In the genomic region with DNA sequence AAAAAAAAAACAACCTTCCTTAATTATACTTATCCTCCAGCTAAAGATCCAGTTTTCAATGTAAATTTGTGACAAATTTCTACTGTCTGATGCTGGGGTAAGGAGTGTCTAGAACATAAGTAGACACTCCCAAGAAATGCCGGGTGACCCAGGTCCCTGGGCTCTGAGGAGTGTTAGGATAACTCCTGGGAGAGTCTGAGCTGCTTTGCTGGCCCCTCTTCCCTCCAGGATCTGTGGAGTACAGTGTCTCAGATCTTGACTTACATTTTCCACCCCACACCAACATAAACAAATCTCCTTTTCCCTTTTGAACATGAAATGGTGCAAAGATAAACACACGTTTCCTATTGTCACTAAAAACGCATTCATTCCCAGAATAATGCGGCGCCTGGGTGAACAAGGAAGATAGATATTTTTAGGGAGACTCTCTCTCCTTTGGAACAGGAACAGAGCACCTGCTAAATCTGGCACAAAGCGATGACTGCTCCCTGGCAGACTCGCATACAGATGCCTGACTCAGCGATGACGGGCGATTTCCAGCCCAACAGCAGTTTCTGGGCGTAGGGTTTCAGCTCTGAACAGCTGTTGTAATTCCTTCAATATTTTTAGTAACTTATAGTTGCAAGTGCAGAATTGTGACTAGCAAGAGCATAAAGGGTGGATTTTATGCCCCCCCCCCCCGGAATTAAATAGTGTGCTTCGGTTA, we compare ENCODE assay signal across 9 mouse cellular contexts.
DNase-seq lines count a peak whose midpoint lies in the region; ATAC-seq lines count a peak whose summit lies in the region.
"Had no signal": no experiment of that assay in that cellular context is flagged by ENCODE, and none has a peak within 500 bp of the region (broad histone marks: within the 10 kb centered on the region; RNA-seq: fewer than 3 reads in every experiment).

No protein-coding gene starts in this region.

- 87% methylated on average over 13 of the region's 13 CpGs for WGBS in neural tube, embryonic 11.5 days
- WGBS in heart, embryonic 13.5 days: 15% methylated on average over 13 of the region's 13 CpGs

- no peaks in the 10 kb centered on the region for H3K9me3 ChIP-seq in neural tube, embryonic 11.5 days (ENCODE audit: control insufficient read depth, low read length)
- H3K9me3 ChIP-seq in heart, embryonic 13.5 days: no peaks in the 10 kb centered on the region
- H3K9me3 ChIP-seq: megakaryocyte, embryonic 14.5 days had no signal

- H3K9ac ChIP-seq in neural tube, embryonic 11.5 days (ENCODE audit: low read length): no peak overlapping the region
- H3K9ac ChIP-seq in heart, embryonic 13.5 days: 0 out of 2 replicates have a peak overlapping the region, but pooled peaks have one; percentile 40

- intact Hi-C loops in left cerebral cortex, postnatal 10 days (cut with DNase I): no loop called here

- H3K4me2 ChIP-seq in neural tube, embryonic 11.5 days (ENCODE audit: low read depth): no peak overlapping the region
- peak overlapping the region; percentile 56 for H3K4me2 ChIP-seq in heart, embryonic 13.5 days

- H3K27me3 ChIP-seq in neural tube, embryonic 11.5 days (ENCODE audit: control insufficient read depth, insufficient read depth, low read length): no peaks in the 10 kb centered on the region
- H3K27me3 ChIP-seq in heart, embryonic 13.5 days (replicated peaks): peaks cover 3% of the 10 kb centered on the region; the same call in 1 of the 2 replicates
- H3K27me3 ChIP-seq: megakaryocyte, embryonic 14.5 days had no signal

- H3K36me3 ChIP-seq in neural tube, embryonic 11.5 days (ENCODE audit: control insufficient read depth, insufficient read depth, low read length): no peaks in the 10 kb centered on the region
- no peaks in the 10 kb centered on the region for H3K36me3 ChIP-seq in heart, embryonic 13.5 days

- peak; percentile 15 for DNase-seq in adrenal gland, postnatal 10 days
- no peak for DNase-seq in adrenal gland, adult 18-20 months (ENCODE audit: low spot score in 2 of 2)
- DNase-seq in neural tube, embryonic 11.5 days (ENCODE audit: low spot score): peak; percentile 21
- DNase-seq in neural tube, embryonic 10.5 days (ENCODE audit: extremely low spot score, low spot score): no peak
- peak; percentile 58 to 72 for DNase-seq in left cerebral cortex, postnatal 10 days (ENCODE audit: extremely low spot score in 1 of 2, low spot score in 2 of 2)
- DNase-seq in skeletal muscle tissue, adult 2 months (ENCODE audit: low read depth, low spot score): peak; percentile 93
- no peak for DNase-seq in natural killer cell, adult 2 months (ENCODE audit: low spot score in 2 of 2)

- H3K4me1 ChIP-seq in neural tube, embryonic 11.5 days (ENCODE audit: control insufficient read depth, insufficient read depth, low read length): no peaks in the 10 kb centered on the region
- peaks cover 34% of the 10 kb centered on the region for H3K4me1 ChIP-seq in heart, embryonic 13.5 days
- H3K4me1 ChIP-seq: megakaryocyte, embryonic 14.5 days had no signal

- H3K27ac ChIP-seq in neural tube, embryonic 11.5 days (ENCODE audit: low read depth, low read length): no peak overlapping the region
- H3K27ac ChIP-seq in heart, embryonic 13.5 days (replicated peaks): peak overlapping the region; percentile 77

- H3K4me3 ChIP-seq in neural tube, embryonic 11.5 days (ENCODE audit: low read depth, low read length): no peak overlapping the region
- H3K4me3 ChIP-seq in heart, embryonic 13.5 days: 0 out of 2 replicates have a peak overlapping the region, but pooled peaks have one; percentile 9
- H3K4me3 ChIP-seq: megakaryocyte, embryonic 14.5 days had no signal

- no peak for ATAC-seq in neural tube, embryonic 11.5 days (ENCODE audit: insufficient read depth, low FRiP score, low TSS enrichment)
- no peak for ATAC-seq in heart, embryonic 13.5 days (ENCODE audit: extremely low read depth, insufficient number of reproducible peaks, low FRiP score, low TSS enrichment)

Comparison
In these comparisons a context has a peak if more than half of its experiments do, and no peak if none do; other contexts are left out.
1. DNase-seq: peak in adrenal gland, postnatal 10 days (single experiment), neural tube, embryonic 11.5 days (single experiment), left cerebral cortex, postnatal 10 days (2 of 2) and skeletal muscle tissue, adult 2 months (single experiment); none in adrenal gland, adult 18-20 months (0 of 2), neural tube, embryonic 10.5 days (single experiment) and natural killer cell, adult 2 months (0 of 2).